Mouse (Mus musculus): Measurements from ENCODE around the gene Ift81. TPM values are rescaled to one million over a fixed set of nuclear protein-coding genes. Genes with fewer than 3 reads are reported as not detected.
A peak's percentile ranks its signal among the peaks of the same experiment; 100 is the strongest.

Ift81 gene
- polyA plus RNA-seq, 1 experiment, result 29.0 TPM

DNA sequence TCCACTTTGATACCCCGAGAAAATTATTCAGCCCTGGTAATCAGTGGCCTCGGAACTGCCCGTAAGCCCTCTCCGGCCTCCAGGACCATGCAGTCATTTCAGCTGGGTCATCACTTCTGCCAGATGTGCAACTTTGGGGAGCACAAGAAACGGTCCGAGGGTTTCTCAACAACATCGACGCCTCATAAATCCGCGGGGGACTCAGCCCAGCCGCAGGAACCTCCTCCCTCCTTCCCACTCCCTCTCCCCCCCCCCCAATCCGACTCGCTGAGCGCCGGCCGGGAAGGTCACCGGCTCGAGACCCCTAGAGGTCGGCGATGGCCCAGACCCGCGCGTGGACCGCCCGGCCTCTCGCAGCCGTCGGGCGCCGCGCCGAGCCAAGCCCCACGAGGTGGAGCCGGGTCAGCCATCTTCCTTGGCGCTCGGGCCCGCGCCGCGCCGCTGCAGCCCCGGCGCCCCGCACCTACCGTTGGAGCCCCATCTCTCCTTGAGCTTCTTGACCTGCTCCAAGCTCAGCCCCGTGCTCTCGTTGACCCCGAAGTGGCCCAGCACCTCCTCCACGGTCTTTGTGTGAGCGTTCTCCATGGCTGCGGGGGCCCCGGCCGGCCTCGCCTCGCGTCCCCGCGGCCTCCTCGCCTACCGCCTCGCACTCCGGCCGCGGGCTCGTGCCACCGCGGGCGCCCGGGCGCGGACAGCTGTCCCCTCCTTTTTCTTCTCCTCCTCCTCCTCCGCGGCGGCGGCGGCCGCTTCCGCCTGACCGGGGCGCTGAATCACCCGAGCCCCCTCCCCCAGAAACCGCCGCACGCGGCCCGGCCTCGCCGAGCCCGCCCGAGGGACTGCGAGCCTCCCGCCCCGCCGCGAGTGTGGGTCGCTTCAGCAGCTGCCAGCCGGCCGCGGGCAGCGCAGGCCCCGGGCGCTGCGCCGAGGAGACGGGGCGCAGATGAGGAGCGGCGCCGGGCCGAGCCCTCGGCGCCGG, 112.9 kb downstream of the Ift81 start:
- peak in 1 of 2 experiments; percentile 30 for DNase-seq (ENCODE audit: extremely low spot score in 1 of 2, low spot score in 1 of 2)

DNA sequence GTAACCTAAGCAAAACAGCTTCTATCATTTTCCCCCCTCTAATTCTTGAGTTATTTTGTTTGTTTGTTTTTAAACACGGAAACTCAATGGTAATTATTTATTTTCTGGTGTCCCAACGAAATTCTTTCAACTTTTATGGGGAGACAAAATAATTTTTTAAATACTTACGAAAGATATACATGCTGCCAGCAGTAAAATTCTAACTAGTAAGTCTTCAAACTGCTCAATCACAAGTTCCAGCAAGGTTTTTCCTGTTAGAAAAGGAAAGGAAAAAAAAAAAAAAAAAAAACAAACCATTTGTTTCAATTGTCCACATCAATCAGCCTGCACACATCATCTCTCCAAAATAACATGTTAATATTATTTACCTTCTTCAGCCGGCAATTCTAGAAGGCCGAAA, 113.8 kb downstream of the Ift81 start:
- no peak for DNase-seq (ENCODE audit: extremely low spot score in 1 of 2, low spot score in 1 of 2)

Other genes with a start within 250 kb of the Ift81 start
- gene Gpn3, start 242.6 kb downstream of the Ift81 start, polyA plus RNA-seq (2012; rRNA removed), result 30.4 and 33.0 TPM in 2 replicates
- 102 TPM in 2 replicates for gene Fam216a, start 242.2 kb downstream of the Ift81 start, polyA plus RNA-seq (2012; rRNA removed)
- 257 and 268 TPM in 2 replicates for gene Arpc3, start 222.6 kb downstream of the Ift81 start, polyA plus RNA-seq (2012; rRNA removed)
- gene Anapc7, start 192.8 kb downstream of the Ift81 start, polyA plus RNA-seq (2012; rRNA removed), result 33.3 and 40.7 TPM in 2 replicates
- 269 and 275 TPM in 2 replicates for gene Atp2a2, start 112.3 kb downstream of the Ift81 start, polyA plus RNA-seq (2012; rRNA removed)
- gene P2rx7, start 29.4 kb upstream of the Ift81 start, polyA plus RNA-seq (2012; rRNA removed), result 14.3 and 16.3 TPM in 2 replicates
- 21.3 and 21.5 TPM in 2 replicates for gene P2rx4, start 93.0 kb upstream of the Ift81 start, polyA plus RNA-seq (2012; rRNA removed)
- gene Camkk2, start 164.9 kb upstream of the Ift81 start, polyA plus RNA-seq (2012; rRNA removed), result 193 and 204 TPM in 2 replicates
- 399 and 447 TPM in 2 replicates for gene Anapc5, start 206.8 kb upstream of the Ift81 start, polyA plus RNA-seq (2012; rRNA removed)
- 27.5 and 31.7 TPM in 2 replicates for gene Rnf34, start 235.5 kb upstream of the Ift81 start, polyA plus RNA-seq (2012; rRNA removed)